12 mouse cellular contexts compared by ENCODE assay signal in the genomic region with DNA sequence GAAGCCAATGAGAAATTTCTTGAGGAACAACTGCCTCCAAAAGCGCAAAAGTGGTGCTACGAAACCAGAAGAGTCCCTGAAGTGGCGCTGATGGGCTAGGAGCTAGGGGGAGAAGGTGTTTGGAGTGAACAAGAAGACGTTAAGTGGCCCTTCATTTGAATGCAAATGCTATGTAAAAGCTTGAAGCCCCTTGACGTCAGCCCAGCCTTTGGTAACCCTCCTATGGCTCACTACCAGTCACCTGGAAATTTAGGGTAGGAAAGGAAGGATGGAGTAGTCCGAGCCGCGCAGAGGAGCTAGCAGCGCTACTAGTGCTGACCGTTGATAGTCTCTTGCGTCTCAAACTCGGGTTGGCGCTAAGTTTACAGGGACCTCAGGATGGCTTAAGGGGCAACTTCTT. TPM values are rescaled to one million over a fixed set of nuclear protein-coding genes. Genes with fewer than 3 reads are reported as not detected.
DNase-seq lines count a peak whose midpoint lies in the region; ATAC-seq and TF ChIP-seq lines count a peak whose summit lies in the region.
"Had no signal": no experiment of that assay in that cellular context is flagged by ENCODE, and none has a peak within 500 bp of the region (broad histone marks: within the 10 kb centered on the region; RNA-seq: fewer than 3 reads in every experiment).

A gene (plus strand): TSS at position 253 of the 400 bp plus-strand sequence.

- no peaks in the 10 kb centered on the region for H3K4me1 ChIP-seq in kidney, embryonic 15.5 days
- no peaks in the 10 kb centered on the region for H3K4me1 ChIP-seq in embryonic facial prominence, embryonic 11.5 days (ENCODE audit: control insufficient read depth, insufficient read depth, low read length)
- H3K4me1 ChIP-seq in hindbrain, embryonic 15.5 days (replicated peaks), result no peaks in the 10 kb centered on the region
- H3K4me1 ChIP-seq in midbrain, postnatal 0 days (ENCODE audit: insufficient read depth, low read length), result no peaks in the 10 kb centered on the region

- H3K27me3 ChIP-seq in kidney, embryonic 15.5 days, result peaks cover 86% of the 10 kb centered on the region
- peaks cover 34% of the 10 kb centered on the region for H3K27me3 ChIP-seq in embryonic facial prominence, embryonic 11.5 days (ENCODE audit: control insufficient read depth, insufficient read depth, low read length)
- H3K27me3 ChIP-seq in hindbrain, embryonic 15.5 days, result peaks cover 67% of the 10 kb centered on the region
- peaks cover 48% of the 10 kb centered on the region for H3K27me3 ChIP-seq in midbrain, postnatal 0 days (ENCODE audit: insufficient read depth, low read length)

- peak within 1 kb of the TSS; percentile 46 for H3K4me2 ChIP-seq in kidney, embryonic 15.5 days
- no peak within 1 kb of the TSS for H3K4me2 ChIP-seq in embryonic facial prominence, embryonic 11.5 days (ENCODE audit: low read depth, low read length)
- peak within 1 kb of the TSS; percentile 46 for H3K4me2 ChIP-seq in hindbrain, embryonic 15.5 days
- H3K4me2 ChIP-seq in midbrain, postnatal 0 days (ENCODE audit: low read depth, low read length, poor library complexity, severe bottlenecking), result peak within 1 kb of the TSS; percentile 37

- H3K36me3 ChIP-seq in kidney, embryonic 15.5 days, result no peaks in the 10 kb centered on the region
- no peaks in the 10 kb centered on the region for H3K36me3 ChIP-seq in embryonic facial prominence, embryonic 11.5 days (replicated peaks; ENCODE audit: control insufficient read depth, insufficient read depth, low read depth, low read length)
- no peaks in the 10 kb centered on the region for H3K36me3 ChIP-seq in hindbrain, embryonic 15.5 days
- no peaks in the 10 kb centered on the region for H3K36me3 ChIP-seq in midbrain, postnatal 0 days (ENCODE audit: insufficient read depth, low read length)

- no peaks in the 10 kb centered on the region for H3K9me3 ChIP-seq in kidney, embryonic 15.5 days (replicated peaks)
- no peaks in the 10 kb centered on the region for H3K9me3 ChIP-seq in embryonic facial prominence, embryonic 11.5 days (replicated peaks; ENCODE audit: control insufficient read depth, low read length)
- H3K9me3 ChIP-seq in hindbrain, embryonic 15.5 days, result no peaks in the 10 kb centered on the region
- H3K9me3 ChIP-seq in midbrain, postnatal 0 days (ENCODE audit: low read length), result no peaks in the 10 kb centered on the region

- ATAC-seq in kidney, embryonic 15.5 days (replicated peaks; ENCODE audit: low FRiP score), result no peak
- ATAC-seq in embryonic facial prominence, embryonic 11.5 days (replicated peaks; ENCODE audit: insufficient number of reproducible peaks, low FRiP score, low TSS enrichment, low read depth), result no peak
- ATAC-seq in hindbrain, embryonic 15.5 days (ENCODE audit: low FRiP score, low read depth), result no peak
- no peak for ATAC-seq in midbrain, postnatal 0 days (ENCODE audit: low FRiP score)

- H3K9ac ChIP-seq in kidney, embryonic 15.5 days, result no peak within 1 kb of the TSS
- H3K9ac ChIP-seq in embryonic facial prominence, embryonic 11.5 days (replicated peaks; ENCODE audit: low read length), result no peak within 1 kb of the TSS
- no peak within 1 kb of the TSS for H3K9ac ChIP-seq in hindbrain, embryonic 15.5 days
- H3K9ac ChIP-seq in midbrain, postnatal 0 days (replicated peaks; ENCODE audit: low read length, poor library complexity, severe bottlenecking), result no peak within 1 kb of the TSS

- H3K4me3 ChIP-seq in kidney, embryonic 15.5 days (replicated peaks), result peak within 1 kb of the TSS; percentile 21
- peak within 1 kb of the TSS; percentile 6; the same call in 1 of the 2 replicates for H3K4me3 ChIP-seq in embryonic facial prominence, embryonic 11.5 days (ENCODE audit: low read depth, low read length)
- H3K4me3 ChIP-seq in hindbrain, embryonic 15.5 days, result peak within 1 kb of the TSS; percentile 22
- H3K4me3 ChIP-seq in midbrain, postnatal 0 days (ENCODE audit: low read depth, low read length), result peak within 1 kb of the TSS; percentile 22

- WGBS in kidney, embryonic 15.5 days, result 17% methylated on average over 13 of the region's 13 CpGs
- WGBS in embryonic facial prominence, embryonic 11.5 days, result 21% methylated on average over 13 of the region's 13 CpGs
- WGBS in hindbrain, embryonic 15.5 days, result 22% methylated on average over 13 of the region's 13 CpGs
- 31% methylated on average over 13 of the region's 13 CpGs for WGBS in midbrain, postnatal 0 days

- DNase-seq in kidney, adult 18-20 months, result no peak
- no peak for DNase-seq in embryonic facial prominence, embryonic 11.5 days (ENCODE audit: low spot score)
- DNase-seq in midbrain, postnatal 0 days (ENCODE audit: low spot score), result no peak
- DNase-seq in spleen, postnatal 10 days (ENCODE audit: low spot score in 2 of 2), result no peak
- no peak for DNase-seq in ovary, adult 18-20 months (ENCODE audit: low spot score)
- DNase-seq in T-cell, adult 2 months (ENCODE audit: low spot score), result no peak

- no peak for TF ChIP-seq CTCF in midbrain, postnatal 0 days (IDR thresholded peaks at IDR 0.05)

- no peak within 1 kb of the TSS for H3K27ac ChIP-seq in kidney, embryonic 15.5 days
- H3K27ac ChIP-seq in embryonic facial prominence, embryonic 11.5 days (replicated peaks; ENCODE audit: low read depth, low read length), result no peak within 1 kb of the TSS
- H3K27ac ChIP-seq in hindbrain, embryonic 15.5 days (replicated peaks), result no peak within 1 kb of the TSS
- no peak within 1 kb of the TSS for H3K27ac ChIP-seq in midbrain, postnatal 0 days (ENCODE audit: low read depth, low read length)

RNA-seq across cellular contexts. Expression of the gene that starts here (rescaled TPM):
- polyA plus RNA-seq in kidney, embryonic 15.5 days (2015; fragmentation: Nextera tagmentation; extraction: Ambion mirVana), result not detected in 2 replicates
- polyA plus RNA-seq in embryonic facial prominence, embryonic 11.5 days (2014; fragmentation: Nextera tagmentation; extraction: Ambion mirVana), result not detected in 2 replicates
- not detected in 2 replicates for polyA plus RNA-seq in hindbrain, embryonic 15.5 days (2015; fragmentation: Nextera tagmentation; extraction: Ambion mirVana)
- total RNA-seq in midbrain, postnatal 0 days (2014; rRNA removed), result not detected in 2 replicates
- not detected in 2 replicates for polyA plus RNA-seq in midbrain, postnatal 0 days (2015; fragmentation: Nextera tagmentation; extraction: Ambion mirVana)
- total RNA-seq: heart, postnatal 25 days; left cerebral cortex, postnatal 14 days; MEL had no signal
- polyA plus RNA-seq: brain, embryonic 14.5 days had no signal
